Mouse (Mus musculus) lung, postnatal 0 days (tissue): ENCODE results near the gene Prep.

Experiments
- CTCF ChIP-seq: IDR thresholded peaks from 2 replicates; pipeline ENCODE4 v1.5.1; 2016; ENCODE audit warnings: antibody characterized with exemption, mild to moderate bottlenecking
- EP300 ChIP-seq: IDR thresholded peaks from 2 replicates; pipeline ENCODE4 v1.6.1; 2016; ENCODE audit warnings: antibody characterized with exemption, mild to moderate bottlenecking, control low read depth

- TF ChIP-seq CTCF = no peak
- TF ChIP-seq EP300 = no peak
Observed at GRCm38 (mm10) chr10:45130004-45130403, 63.0 kb downstream of the Prep start.
